Mouse (Mus musculus) heart, adult 2 months (tissue): ENCODE measurements around the gene Thsd4. TPM values are rescaled to one million over a fixed set of nuclear protein-coding genes. Genes with fewer than 3 reads are reported as not detected.

Experiments
- DNase-seq, 2 experiments: peaks; one replicate each; pipeline ENCODE4 v3.0.0; 2021
- H3K27ac ChIP-seq: fragments of 200-600 bp; 2 replicates; pipeline ENCODE4 v1.8.1; 2022
- H3K27me3 ChIP-seq: fragments of 200-500 bp; 2 replicates; pipeline ENCODE4 v1.6.1; 2012; ENCODE audit warnings: mild to moderate bottlenecking, low read length, inconsistent platforms, mixed read lengths; ENCODE audit not compliant: control insufficient read depth, insufficient read depth
- H3K36me3 ChIP-seq: fragments of 200-500 bp; 2 replicates; pipeline ENCODE4 v1.6.1; 2012; ENCODE audit warnings: low read length, inconsistent platforms; ENCODE audit not compliant: control insufficient read depth, insufficient read depth
- H3K4me1 ChIP-seq: fragments of 200-500 bp; 2 replicates; pipeline ENCODE4 v1.6.1; 2011; ENCODE audit warnings: low read length; ENCODE audit not compliant: control insufficient read depth, insufficient read depth
- H3K4me3 ChIP-seq: fragments of 200-600 bp; 2 replicates; pipeline ENCODE4 v1.8.1; 2022
- H3K79me2 ChIP-seq: fragments of 200-500 bp; replicated peaks from 2 replicates; pipeline ENCODE4 v1.6.1; 2012; ENCODE audit warnings: mild to moderate bottlenecking, inconsistent platforms, low read length, moderate library complexity, mixed read lengths; ENCODE audit not compliant: control insufficient read depth, insufficient read depth
- H3K9ac ChIP-seq: fragments of 200-500 bp; 2 replicates; pipeline ENCODE4 v1.6.1; 2012; ENCODE audit warnings: low read depth, mild to moderate bottlenecking, control low read depth, inconsistent platforms, low read length, mixed read lengths
- CTCF ChIP-seq: fragments of 200-600 bp; IDR thresholded peaks from 2 replicates; pipeline ENCODE4 v1.8.1; 2022; ENCODE audit warnings: antibody characterized with exemption, mild to moderate bottlenecking, moderate library complexity
- EP300 ChIP-seq: fragments of 200-500 bp; IDR thresholded peaks from 2 replicates; pipeline ENCODE4 v1.6.1; 2011; ENCODE audit warnings: low read depth, low read length, control low read depth; ENCODE audit not compliant: insufficient read depth
- POLR2A ChIP-seq: fragments of 200-500 bp; IDR thresholded peaks from 2 replicates; pipeline ENCODE4 v1.6.1; 2011; ENCODE audit warnings: mild to moderate bottlenecking, low read depth, low read length, control low read depth; ENCODE audit not compliant: insufficient read depth
- WGBS: fragments of 180-500 bp; shearing (Covaris S2); methylation state at CpG from one replicate; pipeline ENCODE4 v1.1.7; 2018; 5-methylcytosine and 5-hydroxymethylcytosine counted together
- intact Hi-C: fragments of 180-260 bp; cut with DNase I; formaldehyde crosslinking; loops from one replicate; pipeline ENCODE4 v1.15.1; 2025
- polyA plus RNA-seq: library from polyadenylated mRNA; depleted of rRNA; stranded (reverse); fragments of >200 nt; gene quantifications from 2 replicates; pipeline ENCODE4 v1.2.3, GENCODE M21; 2012
- total RNA-seq, 2 experiments: library from RNA; stranded (reverse); gene quantifications; 2 replicates each; pipeline ENCODE4 v1.2.3; 2021

The Thsd4 gene
- total and polyA plus RNA-seq, 3 experiments, result 3.5 to 5.2 (median 4.3) TPM

DNA sequence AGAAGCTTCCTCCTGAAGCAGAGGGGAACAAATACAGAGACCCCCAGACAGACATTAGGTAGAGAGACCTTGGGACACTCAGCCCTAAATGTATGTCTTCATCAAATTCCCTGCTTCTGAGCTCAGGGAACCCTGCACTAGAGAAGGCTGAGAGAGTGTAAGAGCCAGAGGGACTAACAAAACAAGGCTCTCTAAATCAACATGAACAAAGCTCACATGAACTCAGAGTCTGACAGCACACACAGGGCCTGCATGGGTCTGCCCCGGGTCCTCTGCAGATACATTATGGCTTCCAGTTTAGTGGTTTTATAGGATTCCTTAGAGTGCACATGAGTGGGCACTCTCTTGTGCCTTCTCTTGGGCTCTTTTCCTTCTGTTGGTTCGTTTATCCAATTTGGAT is 140.8 kb downstream of the Thsd4 start:
- 83% methylated on average over 2 of the region's 2 CpGs for WGBS

DNA sequence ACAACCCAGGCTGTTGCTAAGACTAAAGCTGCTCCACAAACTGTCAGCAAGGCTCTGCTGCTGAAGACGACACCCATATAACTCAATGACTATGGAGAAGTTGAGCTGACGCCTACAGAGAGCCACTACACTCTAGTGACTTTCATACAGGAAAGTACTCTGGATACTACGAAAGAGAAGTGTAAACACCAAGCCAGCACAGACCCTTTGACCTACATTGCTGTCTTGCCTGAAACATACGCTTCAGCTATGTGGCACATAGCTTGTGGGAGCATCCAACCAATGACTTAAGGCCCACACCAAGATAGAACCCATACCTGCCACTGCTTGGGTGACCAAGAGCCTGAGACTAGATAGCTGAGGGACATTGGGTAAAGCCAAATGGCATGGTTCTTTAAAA is 141.3 kb downstream of the Thsd4 start:
- intact Hi-C loops, result no loop called here
- H3K4me1 ChIP-seq, result no peaks in the 10 kb centered on the region

More for the DNA sequence above, 140.8 kb downstream of the Thsd4 start:
- H3K4me3 ChIP-seq, result no peak overlapping the region
- no peak overlapping the region for H3K27ac ChIP-seq
- no peaks in the 10 kb centered on the region for H3K27me3 ChIP-seq
- H3K36me3 ChIP-seq, result no peaks in the 10 kb centered on the region
- H3K79me2 ChIP-seq, result no peaks in the 10 kb centered on the region
- no peak for DNase-seq
- H3K4me1 ChIP-seq, result no peaks in the 10 kb centered on the region
- TF ChIP-seq CTCF (no peak), POLR2A (no peak), EP300 (no peak)
- intact Hi-C loops, result no loop called here
- H3K9ac ChIP-seq, result no peak overlapping the region

DNA sequence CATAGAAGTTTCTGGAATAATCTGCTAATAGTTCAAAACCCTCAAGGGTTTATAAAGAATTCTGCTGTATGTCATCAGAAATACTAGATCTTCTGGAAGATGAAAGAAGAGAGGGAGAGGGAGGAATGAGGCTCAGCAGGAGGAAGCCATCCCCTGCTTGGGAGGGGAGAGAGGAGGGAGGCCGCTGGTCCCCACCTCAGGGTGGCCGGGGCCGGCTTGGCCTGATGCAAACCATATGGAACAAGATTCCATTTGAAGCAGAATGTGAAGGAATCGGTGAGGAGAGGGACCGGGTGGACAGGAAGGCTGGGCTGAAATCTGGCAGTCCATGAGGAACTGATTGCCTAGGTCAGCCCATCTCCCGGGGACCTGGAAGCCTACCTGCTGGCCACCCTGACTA is 143.6 kb downstream of the Thsd4 start:
- WGBS, result 76% methylated on average over 6 of the region's 6 CpGs
- Histone ChIP-seq H3K4me1 (no peaks in the 10 kb centered on the region), H3K9ac (no peak overlapping the region), H3K27ac (no peak overlapping the region), H3K4me3 (no peak overlapping the region), H3K36me3 (no peaks in the 10 kb centered on the region), H3K79me2 (no peaks in the 10 kb centered on the region), H3K27me3 (no peaks in the 10 kb centered on the region)
- intact Hi-C loops, result no loop called here
- no peak for DNase-seq
- TF ChIP-seq POLR2A (no peak), EP300 (no peak)

More for the DNA sequence above, 141.3 kb downstream of the Thsd4 start:
- no peak overlapping the region for H3K4me3 ChIP-seq
- H3K79me2 ChIP-seq, result no peaks in the 10 kb centered on the region
- no peak overlapping the region for H3K9ac ChIP-seq
- TF ChIP-seq POLR2A (no peak), EP300 (no peak), CTCF (no peak)
- H3K27ac ChIP-seq, result no peak overlapping the region
- no peaks in the 10 kb centered on the region for H3K27me3 ChIP-seq
- DNase-seq, result no peak
- H3K36me3 ChIP-seq, result no peaks in the 10 kb centered on the region
- 88% methylated on average over 4 of the region's 4 CpGs for WGBS

DNA sequence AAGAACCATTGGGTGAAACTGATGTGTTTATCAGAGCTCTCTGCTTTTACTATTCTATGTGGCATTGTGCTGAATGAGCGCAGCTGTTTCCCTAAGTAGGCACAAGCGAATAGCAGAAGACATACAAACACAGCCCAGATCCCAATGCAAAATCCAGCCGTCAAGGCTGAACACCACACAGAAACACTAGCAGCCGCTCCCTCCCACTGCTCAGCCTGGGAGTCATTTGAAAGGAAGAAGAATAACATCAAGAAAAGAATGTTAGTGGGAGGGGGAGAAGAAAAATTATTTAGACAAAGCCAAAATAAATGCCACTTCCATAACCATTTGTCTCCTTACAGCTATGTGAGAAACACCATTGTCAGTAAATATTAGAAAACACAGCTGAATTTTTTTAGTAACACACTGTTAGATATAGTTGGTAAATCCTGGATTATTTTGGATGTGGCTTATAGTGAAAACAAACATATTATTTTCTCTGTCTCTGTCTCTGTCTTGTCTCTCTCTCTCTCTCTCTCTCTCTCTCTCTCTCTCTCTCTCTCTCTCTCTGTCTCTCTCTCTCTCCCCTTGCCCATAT is 148.6 kb downstream of the Thsd4 start:
- no peak overlapping the region for H3K4me3 ChIP-seq
- intact Hi-C loops, result no loop called here
- no peak overlapping the region for H3K9ac ChIP-seq
- TF ChIP-seq EP300 (no peak), CTCF (no peak), POLR2A (no peak)
- no peaks in the 10 kb centered on the region for H3K27me3 ChIP-seq
- DNase-seq, result no peak
- WGBS, result 53% methylated on average over 4 of the region's 4 CpGs
- no peaks in the 10 kb centered on the region for H3K4me1 ChIP-seq
- H3K36me3 ChIP-seq, result no peaks in the 10 kb centered on the region
- no peak overlapping the region for H3K27ac ChIP-seq
- no peaks in the 10 kb centered on the region for H3K79me2 ChIP-seq

DNA sequence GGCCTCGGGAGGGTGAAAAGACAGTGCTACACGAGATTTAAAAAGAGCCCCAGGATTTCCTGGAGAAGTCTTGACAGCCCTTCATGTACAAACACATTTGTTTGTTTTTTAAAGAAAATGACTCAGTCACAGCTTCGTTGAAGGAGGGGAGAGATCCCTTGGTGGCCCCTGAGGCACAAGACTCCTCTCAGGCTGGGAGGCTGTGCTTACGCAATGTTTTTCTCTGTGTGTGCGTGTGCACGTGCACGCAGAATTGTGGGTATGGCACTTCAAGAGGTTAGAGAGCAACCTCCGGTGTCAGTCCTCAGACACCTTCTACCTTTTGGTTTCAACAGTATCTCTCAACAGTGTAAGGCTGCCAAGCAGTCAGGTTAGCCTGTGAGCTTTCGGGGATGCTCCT is 153.3 kb downstream of the Thsd4 start:
- Histone ChIP-seq H3K79me2 (no peaks in the 10 kb centered on the region), H3K9ac (no peak overlapping the region), H3K4me3 (no peak overlapping the region), H3K27ac (no peak overlapping the region), H3K36me3 (no peaks in the 10 kb centered on the region), H3K27me3 (no peaks in the 10 kb centered on the region), H3K4me1 (no peaks in the 10 kb centered on the region)
- no peak for DNase-seq
- WGBS, result 77% methylated on average over 9 of the region's 9 CpGs
- intact Hi-C loops, result no loop called here
- no peak for TF ChIP-seq POLR2A
- TF ChIP-seq EP300, result no peak
- no peak for TF ChIP-seq CTCF

DNA sequence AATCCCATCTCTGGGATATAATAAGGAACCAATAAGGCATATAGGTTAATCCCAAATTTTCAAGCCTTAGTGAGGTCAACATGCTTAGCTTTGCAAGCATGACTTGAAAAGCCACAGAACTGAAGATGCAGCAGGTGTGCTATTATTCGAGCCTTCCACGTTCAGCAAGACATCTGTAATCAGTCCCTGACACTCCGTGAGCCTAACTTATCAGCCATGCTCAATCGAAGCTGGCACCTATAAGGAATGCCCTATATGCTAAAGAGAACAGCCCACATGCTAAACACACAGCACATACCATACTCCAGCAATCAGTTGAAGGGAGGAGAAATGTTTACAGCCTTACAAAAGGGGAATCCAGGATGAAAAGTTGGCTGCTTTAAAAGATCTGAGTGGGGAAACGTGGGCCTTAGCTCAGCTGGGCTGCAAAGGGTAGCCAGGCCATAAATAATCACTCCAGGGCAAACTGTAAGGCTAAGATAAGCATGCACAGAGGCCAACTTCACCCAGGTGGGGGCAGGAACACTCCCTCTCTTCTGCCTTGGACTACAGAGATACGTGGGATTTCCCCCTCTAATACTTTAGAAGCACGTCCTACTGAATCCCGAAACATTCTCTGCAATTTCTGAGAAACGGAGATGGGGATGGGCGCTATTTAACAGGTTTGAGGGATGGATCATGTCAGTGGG is 154.1 kb downstream of the Thsd4 start:
- H3K79me2 ChIP-seq, result no peaks in the 10 kb centered on the region
- H3K27ac ChIP-seq, result no peak overlapping the region
- no peak for TF ChIP-seq POLR2A
- TF ChIP-seq EP300, result no peak
- TF ChIP-seq CTCF, result no peak
- H3K36me3 ChIP-seq, result no peaks in the 10 kb centered on the region
- no peaks in the 10 kb centered on the region for H3K4me1 ChIP-seq
- 70% methylated on average over 10 of the region's 10 CpGs for WGBS
- no peaks in the 10 kb centered on the region for H3K27me3 ChIP-seq
- H3K4me3 ChIP-seq, result no peak overlapping the region
- intact Hi-C loops, result no loop called here
- no peak for DNase-seq
- no peak overlapping the region for H3K9ac ChIP-seq
